Mouse (Mus musculus) heart, adult 2 months (tissue): ENCODE results near the gene Cela1.

Experiments used
- CTCF ChIP-seq: fragments of 200-600 bp; IDR thresholded peaks from 2 replicates; pipeline ENCODE4 v1.8.1; 2022; ENCODE audit warnings: antibody characterized with exemption, mild to moderate bottlenecking, moderate library complexity
- EP300 ChIP-seq: fragments of 200-500 bp; IDR thresholded peaks from 2 replicates; pipeline ENCODE4 v1.6.1; 2011; ENCODE audit warnings: low read depth, low read length, control low read depth; ENCODE audit not compliant: insufficient read depth
- POLR2A ChIP-seq: fragments of 200-500 bp; IDR thresholded peaks from 2 replicates; pipeline ENCODE4 v1.6.1; 2011; ENCODE audit warnings: mild to moderate bottlenecking, low read depth, low read length, control low read depth; ENCODE audit not compliant: insufficient read depth

- TF ChIP-seq POLR2A, result no peak
- no peak for TF ChIP-seq EP300
- TF ChIP-seq CTCF, result no peak
These were observed 6.0 kb downstream of the Cela1 start for GRCm38 (mm10) chr15:100681770-100682169.
